Mouse (Mus musculus): ENCODE data around the gene Creb3l4. TPM values are rescaled to one million over a fixed set of nuclear protein-coding genes. Genes with fewer than 3 reads are reported as not detected.
A peak's percentile ranks its signal among the peaks of the same experiment; 100 is the strongest.

Creb3l4 gene
- polyA plus RNA-seq, 1 experiment: 2.0 TPM

GRCm38 (mm10) chr3:90220531-90220951 is 22.8 kb downstream of the Creb3l4 start:
- peak overlapping the region; percentile 82 for H3K4me3 ChIP-seq (replicated peaks; ENCODE audit: extremely low read depth, low read depth, low read length)
- under 1% methylated on average over 19 of the region's 20 CpGs for WGBS
- peaks cover 9% of the 10 kb centered on the region for H3K4me1 ChIP-seq (ENCODE audit: control insufficient read depth, insufficient read depth, low read length)
- DNase-seq: peak; percentile 83
- TF ChIP-seq POLR2A (IDR thresholded peaks at IDR 0.05; ENCODE audit: borderline replicate concordance, extremely low read depth, low read depth, low read length) (peak; percentile 62; the same call in 1 of the 2 replicates), CTCF (IDR thresholded peaks at IDR 0.05; ENCODE audit: insufficient read depth, low read length) (no peak)

GRCm38 (mm10) chr3:90220088-90220487 is 23.2 kb downstream of the Creb3l4 start:
- 7% methylated on average over 6 of the region's 6 CpGs for WGBS

GRCm38 (mm10) chr3:90215825-90216380 is 27.4 kb downstream of the Creb3l4 start:
- peaks cover 14% of the 10 kb centered on the region for H3K4me1 ChIP-seq (ENCODE audit: control insufficient read depth, insufficient read depth, low read length)
- 41% methylated on average over 1 of the region's 1 CpGs for WGBS
- no peak for DNase-seq
- H3K4me3 ChIP-seq (replicated peaks; ENCODE audit: extremely low read depth, low read depth, low read length): no peak overlapping the region
- TF ChIP-seq CTCF (IDR thresholded peaks at IDR 0.05; ENCODE audit: insufficient read depth, low read length) (no peak), POLR2A (IDR thresholded peaks at IDR 0.05; ENCODE audit: borderline replicate concordance, extremely low read depth, low read depth, low read length) (no peak)

More at GRCm38 (mm10) chr3:90220088-90220487, 23.2 kb downstream of the Creb3l4 start:
- TF ChIP-seq CTCF (IDR thresholded peaks at IDR 0.05; ENCODE audit: insufficient read depth, low read length) (no peak), POLR2A (IDR thresholded peaks at IDR 0.05; ENCODE audit: borderline replicate concordance, extremely low read depth, low read depth, low read length) (no peak)
- H3K4me1 ChIP-seq (ENCODE audit: control insufficient read depth, insufficient read depth, low read length): peaks cover 9% of the 10 kb centered on the region
- peak overlapping the region; percentile 82 for H3K4me3 ChIP-seq (replicated peaks; ENCODE audit: extremely low read depth, low read depth, low read length)
- DNase-seq: peak; percentile 41

DNA sequence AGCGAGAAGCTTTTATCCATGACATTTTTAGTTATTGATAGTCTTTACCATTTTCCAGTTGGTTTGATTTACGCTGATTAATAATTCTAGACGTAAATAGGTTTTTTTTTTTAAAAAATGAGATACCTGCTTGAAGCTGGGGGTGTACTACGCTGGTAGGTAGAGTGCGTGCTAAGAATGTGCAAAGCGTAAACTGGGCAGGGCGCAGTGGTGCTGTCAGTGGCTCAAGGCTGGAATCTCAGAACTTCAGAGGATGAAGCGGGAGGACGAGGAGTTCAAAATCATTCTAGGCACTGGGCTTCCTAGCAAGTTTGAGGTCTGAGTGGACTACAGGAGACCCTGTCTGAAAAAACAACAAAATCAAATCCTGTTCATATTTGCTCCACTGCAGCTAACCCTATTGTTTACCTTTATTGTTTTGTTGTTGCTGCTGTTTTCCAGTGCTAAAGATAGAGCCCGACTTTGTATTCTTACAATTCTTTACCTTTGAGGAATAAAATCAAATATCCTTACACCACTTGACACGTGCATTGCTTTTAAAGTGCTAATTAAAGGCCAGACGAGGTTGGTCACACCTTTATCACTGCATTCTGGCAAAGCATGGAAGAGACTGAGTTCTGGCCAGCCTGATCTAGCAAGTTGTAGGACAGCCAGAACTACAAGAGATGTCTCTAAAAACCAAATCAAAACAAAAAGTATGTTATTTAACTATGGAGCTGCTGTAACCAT is 29.2 kb downstream of the Creb3l4 start:
- peak overlapping the region; percentile 100 for H3K4me3 ChIP-seq (replicated peaks; ENCODE audit: extremely low read depth, low read depth, low read length)
- peaks cover 10% of the 10 kb centered on the region for H3K4me1 ChIP-seq (ENCODE audit: control insufficient read depth, insufficient read depth, low read length)
- TF ChIP-seq POLR2A (IDR thresholded peaks at IDR 0.05; ENCODE audit: borderline replicate concordance, extremely low read depth, low read depth, low read length) (no peak), CTCF (IDR thresholded peaks at IDR 0.05; ENCODE audit: insufficient read depth, low read length) (no peak)
- no peak for DNase-seq
- 15% methylated on average over 12 of the region's 12 CpGs for WGBS

DNA sequence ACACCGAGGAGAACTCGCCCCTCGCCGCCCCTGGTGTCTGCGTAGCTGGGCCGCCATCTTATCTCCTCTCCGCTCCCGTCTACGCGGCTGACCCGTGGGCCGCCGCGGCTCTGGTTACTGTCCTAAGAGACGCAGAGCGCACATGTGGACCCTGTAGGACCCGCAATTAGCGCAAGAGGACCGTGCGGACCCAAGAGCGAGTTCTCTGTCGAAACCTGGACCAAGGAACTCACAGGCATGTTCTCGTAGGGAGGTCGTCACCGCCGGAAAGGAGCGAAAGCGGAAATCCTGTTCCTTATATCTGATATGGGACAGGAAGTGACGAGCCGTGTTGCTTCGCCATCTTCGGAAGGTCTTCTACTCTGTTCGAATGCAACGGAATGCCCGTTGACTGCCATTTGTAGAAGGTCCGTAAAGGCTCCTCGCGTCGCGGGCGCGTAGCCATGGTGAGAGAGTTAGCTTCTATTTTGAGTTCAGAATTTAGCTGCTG is 29.9 kb downstream of the Creb3l4 start, which contains the start of the genes Rps27 and Rab13:
Gene Rps27 (minus strand): TSS at position 275 of the 490 bp plus-strand sequence.
Gene Rab13 (plus strand): TSS at position 319 of the 490 bp plus-strand sequence.
- peak; percentile 92 for DNase-seq
- Histone ChIP-seq H3K4me1 (ENCODE audit: control insufficient read depth, insufficient read depth, low read length) (peaks cover 11% of the 10 kb centered on the region), H3K4me3 (replicated peaks; ENCODE audit: extremely low read depth, low read depth, low read length) (peak within 1 kb of the TSS; percentile 100)
- under 1% methylated on average over 42 of the region's 42 CpGs for WGBS
- no peak for TF ChIP-seq CTCF (IDR thresholded peaks at IDR 0.05; ENCODE audit: insufficient read depth, low read length)
- TF ChIP-seq POLR2A (IDR thresholded peaks at IDR 0.05; ENCODE audit: borderline replicate concordance, extremely low read depth, low read depth, low read length): peak; percentile 100

- no peak for TF ChIP-seq CTCF (IDR thresholded peaks at IDR 0.05; ENCODE audit: insufficient read depth, low read length)
- no peak for TF ChIP-seq POLR2A (IDR thresholded peaks at IDR 0.05; ENCODE audit: borderline replicate concordance, extremely low read depth, low read depth, low read length)
- DNase-seq: no peak
- Histone ChIP-seq H3K4me1 (ENCODE audit: control insufficient read depth, insufficient read depth, low read length) (peaks cover 12% of the 10 kb centered on the region), H3K4me3 (replicated peaks; ENCODE audit: extremely low read depth, low read depth, low read length) (peak overlapping the region; percentile 100)
- 4% methylated on average over 5 of the region's 5 CpGs for WGBS
Observed at GRCm38 (mm10) chr3:90212723-90213122, 30.6 kb downstream of the Creb3l4 start.

- no peak overlapping the region for H3K4me3 ChIP-seq (replicated peaks; ENCODE audit: extremely low read depth, low read depth, low read length)
- peaks cover 12% of the 10 kb centered on the region for H3K4me1 ChIP-seq (ENCODE audit: control insufficient read depth, insufficient read depth, low read length)
- 40% methylated on average over 13 of the region's 13 CpGs for WGBS
- DNase-seq: no peak
- TF ChIP-seq CTCF (IDR thresholded peaks at IDR 0.05; ENCODE audit: insufficient read depth, low read length) (no peak), POLR2A (IDR thresholded peaks at IDR 0.05; ENCODE audit: borderline replicate concordance, extremely low read depth, low read depth, low read length) (no peak)
Observed at GRCm38 (mm10) chr3:90211475-90212398, 31.6 kb downstream of the Creb3l4 start.

DNA sequence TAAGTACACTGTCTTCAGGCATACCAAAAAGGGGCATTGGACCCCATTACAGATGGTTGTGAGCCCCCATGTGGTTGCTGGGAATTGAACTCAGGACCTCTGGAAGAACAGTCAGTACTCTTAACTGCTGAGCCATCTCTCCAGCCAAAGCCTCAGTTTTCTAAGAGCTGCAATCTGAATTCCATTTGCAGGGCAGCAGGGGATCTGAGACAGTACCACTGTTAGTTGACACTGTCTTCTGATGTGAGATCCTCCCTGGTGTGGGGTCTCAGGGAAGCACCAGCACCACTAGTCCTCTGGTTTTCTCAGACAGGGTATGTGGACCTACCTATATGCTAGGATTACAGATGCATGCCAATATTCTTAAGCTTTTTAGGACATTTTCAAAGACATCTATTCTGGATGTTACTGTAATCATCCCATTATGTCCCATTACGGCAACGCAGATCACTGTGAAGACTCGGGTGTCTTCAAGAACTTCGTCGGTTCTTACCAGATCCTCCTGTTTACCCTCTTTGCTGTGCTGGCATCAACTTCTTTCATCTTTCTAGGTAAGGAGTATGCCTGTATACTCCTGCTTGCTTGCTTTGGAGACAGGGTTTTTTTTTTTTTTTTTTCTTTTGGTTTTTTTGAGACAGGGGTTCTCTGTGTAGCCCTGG is 33.3 kb downstream of the Creb3l4 start:
- WGBS: 88% methylated on average over 5 of the region's 5 CpGs
- TF ChIP-seq POLR2A (IDR thresholded peaks at IDR 0.05; ENCODE audit: borderline replicate concordance, extremely low read depth, low read depth, low read length): no peak
- no peak for TF ChIP-seq CTCF (IDR thresholded peaks at IDR 0.05; ENCODE audit: insufficient read depth, low read length)
- peaks cover 12% of the 10 kb centered on the region for H3K4me1 ChIP-seq (ENCODE audit: control insufficient read depth, insufficient read depth, low read length)
- no peak overlapping the region for H3K4me3 ChIP-seq (replicated peaks; ENCODE audit: extremely low read depth, low read depth, low read length)
- DNase-seq: no peak

Measured in lung, adult 2 months (tissue).